Mouse (Mus musculus) lung, embryonic 16.5 days (tissue): ENCODE results near the gene Plxnc1. TPM values are rescaled to one million over a fixed set of nuclear protein-coding genes. Genes with fewer than 3 reads are reported as not detected.

Experiments used
- ATAC-seq: fragments of 200-750 bp; cut with Nextera tagmentation; 2 replicates; pipeline ENCODE4 v1.8.0; 2017; ENCODE audit warnings: low read depth, mild to moderate bottlenecking, moderate library complexity
- H3K27ac ChIP-seq: fragments of 300-500 bp; sonication (generic); 2 replicates; pipeline ENCODE4 v1.5.1; 2014; ENCODE audit warnings: mild to moderate bottlenecking, control low read depth, low read length
- H3K27me3 ChIP-seq: fragments of 300-500 bp; sonication (generic); 2 replicates; pipeline ENCODE4 v1.6.1; 2014; ENCODE audit warnings: low read depth, low read length, mixed read lengths; ENCODE audit not compliant: control insufficient read depth, insufficient read depth
- H3K36me3 ChIP-seq: fragments of 300-500 bp; sonication (generic); 2 replicates; pipeline ENCODE4 v1.6.1; 2014; ENCODE audit warnings: low read length; ENCODE audit not compliant: control insufficient read depth, insufficient read depth
- H3K4me1 ChIP-seq: fragments of 300-500 bp; sonication (generic); replicated peaks from 2 replicates; pipeline ENCODE4 v1.6.1; 2014; ENCODE audit warnings: low read length, mixed read lengths; ENCODE audit not compliant: control insufficient read depth, insufficient read depth
- H3K4me2 ChIP-seq: fragments of 300-500 bp; sonication (generic); 2 replicates; pipeline ENCODE4 v1.6.1; 2014; ENCODE audit warnings: low read depth, low read length, control low read depth
- H3K4me3 ChIP-seq: fragments of 300-500 bp; sonication (generic); 2 replicates; pipeline ENCODE4 v1.5.1; 2014; ENCODE audit warnings: mild to moderate bottlenecking, low read length, control low read depth
- H3K9ac ChIP-seq: fragments of 300-500 bp; sonication (generic); 2 replicates; pipeline ENCODE4 v1.6.1; 2014; ENCODE audit warnings: low read length, control low read depth
- H3K9me3 ChIP-seq: fragments of 300-500 bp; sonication (generic); 2 replicates; pipeline ENCODE4 v1.6.1; 2016; ENCODE audit warnings: low read length; ENCODE audit not compliant: control insufficient read depth
- WGBS: fragments of 180-500 bp; shearing (Covaris S2); extraction: QIAGEN DNeasy Blood & Tissue Kit; methylation state at CpG from one replicate; pipeline ENCODE4 v1.1.7; 2014; 5-methylcytosine and 5-hydroxymethylcytosine counted together
- polyA plus RNA-seq: library from polyadenylated mRNA; unstranded; fragments of >200 nt; fragmentation: Nextera tagmentation; extraction: Ambion mirVana; gene quantifications from 2 replicates; pipeline ENCODE4 v1.2.1, GENCODE M21; 2015

Plxnc1 gene
- polyA plus RNA-seq, 1 experiment from 2014 or later: 5.8 TPM

- Histone ChIP-seq H3K4me3 (no peak overlapping the region), H3K27ac (no peak overlapping the region), H3K4me1 (no peaks in the 10 kb centered on the region), H3K27me3 (no peaks in the 10 kb centered on the region), H3K9ac (no peak overlapping the region), H3K36me3 (no peaks in the 10 kb centered on the region), H3K4me2 (no peak overlapping the region), H3K9me3 (no peaks in the 10 kb centered on the region)
- ATAC-seq: no peak
- 72% methylated on average over 3 of the region's 3 CpGs for WGBS
These were observed 163.9 kb downstream of the Plxnc1 start for GRCm38 (mm10) chr10:94780618-94781262.

GRCm38 (mm10) chr10:94779319-94779718 is 165.3 kb downstream of the Plxnc1 start:
- no peaks in the 10 kb centered on the region for H3K27me3 ChIP-seq
- 88% methylated on average over 4 of the region's 4 CpGs for WGBS

GRCm38 (mm10) chr10:94777576-94777975 is 167.1 kb downstream of the Plxnc1 start:
- Histone ChIP-seq H3K36me3 (no peaks in the 10 kb centered on the region), H3K4me2 (no peak overlapping the region), H3K4me3 (no peak overlapping the region), H3K27me3 (no peaks in the 10 kb centered on the region), H3K9ac (no peak overlapping the region), H3K4me1 (no peaks in the 10 kb centered on the region), H3K27ac (no peak overlapping the region), H3K9me3 (no peaks in the 10 kb centered on the region)
- no peak for ATAC-seq
- 97% methylated on average over 3 of the region's 3 CpGs for WGBS

More at GRCm38 (mm10) chr10:94779319-94779718, 165.3 kb downstream of the Plxnc1 start:
- Histone ChIP-seq H3K4me3 (no peak overlapping the region), H3K9ac (no peak overlapping the region), H3K36me3 (no peaks in the 10 kb centered on the region), H3K4me1 (no peaks in the 10 kb centered on the region), H3K9me3 (no peaks in the 10 kb centered on the region), H3K4me2 (no peak overlapping the region), H3K27ac (no peak overlapping the region)
- ATAC-seq: no peak

- no peaks in the 10 kb centered on the region for H3K27me3 ChIP-seq
- H3K4me1 ChIP-seq: no peaks in the 10 kb centered on the region
- H3K9ac ChIP-seq: no peak overlapping the region
- no peak overlapping the region for H3K4me2 ChIP-seq
- H3K9me3 ChIP-seq: no peaks in the 10 kb centered on the region
- H3K36me3 ChIP-seq: no peaks in the 10 kb centered on the region
- no peak overlapping the region for H3K4me3 ChIP-seq
- 39% methylated on average over 3 of the region's 3 CpGs for WGBS
- no peak for ATAC-seq
- H3K27ac ChIP-seq: no peak overlapping the region
These were observed 173.1 kb downstream of the Plxnc1 start for GRCm38 (mm10) chr10:94771496-94771895.

GRCm38 (mm10) chr10:94747011-94747410 is 197.6 kb downstream of the Plxnc1 start:
- Histone ChIP-seq H3K27me3 (no peaks in the 10 kb centered on the region), H3K9me3 (no peaks in the 10 kb centered on the region), H3K4me1 (no peaks in the 10 kb centered on the region), H3K9ac (no peak overlapping the region), H3K4me2 (no peak overlapping the region), H3K27ac (no peak overlapping the region), H3K36me3 (no peaks in the 10 kb centered on the region; the same call in 1 of the 2 replicates), H3K4me3 (no peak overlapping the region)
- ATAC-seq: no peak
- WGBS: 78% methylated on average over 2 of the region's 2 CpGs

- ATAC-seq: no peak
- no peak overlapping the region for H3K4me3 ChIP-seq
- WGBS: 93% methylated on average over 3 of the region's 3 CpGs
These were observed 203.2 kb downstream of the Plxnc1 start for GRCm38 (mm10) chr10:94741459-94741858.

More at GRCm38 (mm10) chr10:94741459-94741858, 203.2 kb downstream of the Plxnc1 start:
- H3K9me3 ChIP-seq: no peaks in the 10 kb centered on the region
- H3K9ac ChIP-seq: no peak overlapping the region
- no peaks in the 10 kb centered on the region for H3K4me1 ChIP-seq
- H3K36me3 ChIP-seq: no peaks in the 10 kb centered on the region
- no peaks in the 10 kb centered on the region for H3K27me3 ChIP-seq
- H3K4me2 ChIP-seq: no peak overlapping the region
- H3K27ac ChIP-seq: no peak overlapping the region
